Mouse (Mus musculus) kidney, adult 9 months (tissue): ENCODE results near the gene Sbsn.
A peak's percentile ranks its signal among the peaks of the same experiment; 100 is the strongest.

Experiments
- DNase-seq: peaks from one replicate; pipeline ENCODE4 v3.0.0; 2022

The Sbsn gene

GRCm38 (mm10) chr7:30758853-30759252 lies 7.6 kb downstream of the Sbsn start:
- DNase-seq = peak; percentile 34

DNA sequence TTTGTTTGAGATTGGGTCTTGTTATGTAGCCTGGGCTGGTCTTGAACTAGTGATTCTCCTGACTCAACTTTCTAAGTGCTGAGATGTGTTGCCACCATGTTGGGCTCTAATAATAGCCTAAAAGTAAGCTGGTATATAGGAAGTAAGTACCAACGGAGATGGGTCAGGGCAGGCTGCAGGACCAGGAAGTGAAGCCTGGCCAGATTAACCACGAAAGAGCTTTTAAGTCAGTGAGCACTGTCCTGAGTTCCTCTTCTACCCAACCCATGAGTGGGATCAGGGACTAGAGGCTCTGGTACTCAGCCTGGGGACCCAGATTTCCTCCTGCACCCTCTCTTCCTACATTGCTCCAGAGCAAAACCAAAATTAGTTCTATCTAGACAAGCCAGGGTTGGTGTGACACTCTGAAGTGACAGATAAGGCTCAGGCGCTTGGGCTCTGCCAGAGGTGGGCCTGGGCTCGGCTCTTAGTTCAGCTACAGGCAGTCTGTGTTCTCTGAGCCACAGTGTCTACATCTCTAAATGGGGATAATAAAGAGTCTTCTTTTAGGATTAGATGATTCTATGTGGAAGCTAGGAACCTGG lies 10.6 kb downstream of the Sbsn start:
- no peak for DNase-seq

DNA sequence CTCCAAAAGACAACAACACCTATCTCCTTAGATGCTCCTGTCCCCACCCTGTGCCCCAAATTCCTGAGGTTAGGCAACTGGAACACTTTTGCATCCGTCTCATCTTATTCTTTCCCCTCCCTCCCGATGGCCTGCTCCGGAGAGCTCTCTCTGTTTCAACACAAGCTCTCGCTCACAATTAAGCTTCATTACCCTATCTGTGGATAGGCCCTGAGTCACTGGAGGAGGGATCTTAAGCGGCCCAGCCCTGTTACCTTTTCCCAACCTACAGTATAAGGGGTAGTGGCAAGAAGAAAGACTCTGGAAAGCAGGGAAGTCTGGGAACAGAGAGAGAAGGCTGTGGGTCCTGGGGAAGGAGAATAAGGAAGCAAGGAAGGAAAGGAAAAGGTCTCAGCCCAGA lies 12.2 kb downstream of the Sbsn start, which contains the start of gene Dmkn:
Gene Dmkn, plus strand, starts transcription at position 301 of the 400 bp plus-strand sequence.
- DNase-seq = no peak

DNA sequence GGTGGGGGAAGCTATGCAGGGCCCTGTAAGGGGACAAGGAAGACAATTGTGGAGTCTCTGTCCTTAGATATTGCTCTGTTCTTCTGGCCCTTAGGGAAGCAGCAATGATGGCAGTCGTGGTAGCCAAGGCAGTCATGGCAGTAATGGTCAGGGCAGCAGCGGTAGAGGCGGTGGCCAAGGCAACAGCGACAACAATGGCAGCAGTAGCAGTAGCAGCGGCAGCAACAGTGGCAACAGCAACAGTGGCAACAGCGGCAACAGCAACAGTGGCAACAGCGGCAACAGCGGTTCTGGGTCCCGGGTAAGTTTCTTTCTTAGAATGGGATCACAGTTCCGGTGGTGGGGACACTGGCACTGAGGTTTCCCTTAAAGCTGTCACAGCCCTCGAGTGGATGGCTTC lies 13.9 kb downstream of the Sbsn start:
- DNase-seq = no peak

DNA sequence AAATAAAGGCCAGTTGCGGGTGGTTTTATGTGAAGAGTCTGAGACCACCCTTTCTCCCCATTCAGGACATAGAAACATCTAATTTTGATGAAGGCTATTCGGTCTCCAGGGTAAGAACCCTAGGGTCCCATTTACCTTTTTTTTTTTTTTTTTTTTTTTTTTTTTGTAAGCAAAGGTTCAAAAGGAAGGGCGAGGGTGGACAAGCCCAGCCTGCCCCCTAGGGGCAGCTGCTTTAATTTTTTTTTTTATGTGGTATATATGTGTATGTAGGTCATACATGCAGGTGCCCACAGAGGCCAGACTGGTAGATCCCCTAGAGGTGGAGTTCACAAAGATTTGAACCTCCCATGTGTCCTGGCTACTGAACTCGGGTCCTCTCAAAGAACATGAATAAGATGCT lies 15.1 kb downstream of the Sbsn start:
- no peak for DNase-seq

GRCm38 (mm10) chr7:30769236-30769635 lies 18.0 kb downstream of the Sbsn start:
- DNase-seq = no peak

DNA sequence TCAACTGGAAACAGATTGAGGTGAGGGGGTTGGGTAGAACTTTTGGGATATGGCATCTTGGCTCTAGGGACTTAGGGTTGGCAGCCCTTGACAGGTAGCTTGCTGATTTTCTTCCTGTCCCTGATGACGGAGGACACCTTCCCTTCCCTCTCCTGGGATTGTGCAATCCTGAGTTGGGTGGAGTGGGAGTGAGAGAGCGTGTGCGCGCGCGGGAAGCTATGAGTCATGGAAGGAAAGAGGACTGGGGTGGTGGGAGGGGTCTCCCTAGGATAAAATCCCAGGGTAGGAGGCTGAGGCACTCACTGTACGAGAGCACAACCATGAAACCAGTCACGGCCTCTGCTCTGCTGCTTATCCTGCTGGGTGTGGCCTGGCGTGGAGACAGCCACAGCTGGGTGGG lies 24.8 kb downstream of the Sbsn start:
- no peak for DNase-seq

DNA sequence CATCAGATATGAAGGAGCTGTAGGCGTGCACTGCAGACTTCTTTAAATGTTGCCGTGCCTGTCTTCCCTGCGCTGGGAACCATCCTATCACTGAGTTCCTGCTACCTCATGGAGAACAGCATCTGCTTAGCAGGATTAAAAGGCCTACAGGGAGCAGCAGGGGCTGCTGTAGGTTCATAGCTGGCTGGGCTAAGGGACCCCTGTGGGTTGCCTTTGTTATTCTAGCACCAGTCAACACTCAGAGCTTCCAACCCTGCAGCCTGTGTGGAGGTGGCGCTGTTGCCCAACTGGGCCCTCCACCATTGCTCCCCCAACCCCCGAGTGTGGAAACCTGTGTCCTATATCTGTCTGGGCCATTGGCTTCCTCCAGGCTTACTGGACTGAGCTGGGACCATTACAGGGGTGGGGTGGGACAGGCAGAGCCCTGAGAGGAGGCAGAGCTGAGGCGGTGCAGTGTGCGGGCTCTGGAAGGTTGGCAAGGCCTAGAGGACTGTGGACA lies 25.9 kb downstream of the Sbsn start:
- no peak for DNase-seq

DNA sequence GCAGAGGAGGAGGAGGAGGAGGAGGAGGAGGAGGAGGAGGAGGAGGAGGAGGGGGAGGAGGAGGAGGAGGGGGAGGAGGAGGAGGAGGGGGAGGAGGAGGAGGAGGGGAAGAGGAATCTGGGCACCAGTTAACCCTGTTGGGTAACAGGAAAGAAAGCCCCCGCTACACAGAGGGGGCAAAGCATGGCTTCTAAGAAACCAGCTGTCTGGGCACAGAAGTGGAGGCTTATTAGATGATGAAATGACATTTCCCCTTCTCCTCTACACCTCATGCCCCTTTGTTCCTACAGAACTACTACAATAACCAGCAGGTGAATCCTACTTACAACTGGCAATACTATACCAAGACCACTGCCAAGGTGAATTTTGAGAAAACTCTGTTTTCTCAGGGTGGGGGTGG lies 26.6 kb downstream of the Sbsn start:
- no peak for DNase-seq

DNA sequence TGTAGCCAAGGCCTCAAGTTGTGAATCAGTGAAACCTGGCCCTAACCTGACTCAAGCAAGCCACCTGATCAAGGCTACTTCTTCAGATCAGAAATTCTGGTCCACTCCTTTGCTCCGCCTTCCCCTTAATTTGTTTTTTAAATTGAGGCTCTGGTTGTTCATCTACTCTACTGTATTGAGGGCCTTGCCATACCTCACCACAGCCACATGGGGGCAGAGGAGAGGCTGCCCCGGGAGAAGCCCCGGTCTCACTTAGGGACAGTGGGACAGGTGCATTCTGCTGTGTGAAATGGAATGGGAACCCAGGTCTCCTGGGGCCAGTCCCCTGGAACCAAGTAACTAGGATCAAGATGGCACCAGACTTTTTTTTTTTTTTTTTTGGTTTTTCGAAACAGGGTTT lies 30.5 kb downstream of the Sbsn start:
- no peak for DNase-seq

DNA sequence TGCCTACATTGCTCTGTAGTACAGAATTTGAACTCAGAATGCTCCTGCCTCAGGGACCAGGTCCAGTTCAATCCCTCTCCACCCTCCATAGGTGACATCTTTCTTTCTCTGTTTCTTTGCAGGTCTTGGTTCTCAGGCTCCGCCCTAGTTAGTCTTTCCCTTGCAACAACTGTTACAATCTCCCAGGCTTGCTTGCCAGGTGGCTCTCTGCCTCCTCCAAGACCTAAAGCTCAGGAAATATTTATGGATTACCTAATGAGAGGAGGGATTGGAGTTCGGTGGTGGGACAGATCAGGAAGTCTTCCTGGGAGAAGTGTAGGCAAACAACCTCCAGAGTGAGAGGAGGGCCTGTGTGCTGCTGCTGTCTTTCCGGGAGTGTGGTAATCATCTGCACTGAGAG lies 31.4 kb downstream of the Sbsn start:
- DNase-seq = no peak

DNA sequence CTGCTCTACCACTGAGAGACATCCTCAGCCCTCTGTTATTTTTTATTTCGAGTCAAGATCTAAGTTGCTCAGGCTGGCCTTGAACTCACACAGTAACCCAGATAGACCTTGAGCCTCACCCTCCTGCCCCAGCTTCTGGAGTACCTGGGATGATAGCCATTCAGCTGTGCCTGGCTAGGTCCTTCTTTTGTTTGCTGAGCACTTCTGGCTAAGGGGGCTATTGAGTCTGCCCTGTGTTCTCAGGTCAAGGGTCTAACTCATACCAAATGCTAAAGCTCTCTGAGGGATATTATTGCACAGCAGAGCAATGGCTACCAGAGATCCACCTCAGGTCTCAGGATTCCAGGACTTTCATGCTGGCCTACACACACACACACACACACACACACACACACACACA lies 33.9 kb downstream of the Sbsn start:
- no peak for DNase-seq

DNA sequence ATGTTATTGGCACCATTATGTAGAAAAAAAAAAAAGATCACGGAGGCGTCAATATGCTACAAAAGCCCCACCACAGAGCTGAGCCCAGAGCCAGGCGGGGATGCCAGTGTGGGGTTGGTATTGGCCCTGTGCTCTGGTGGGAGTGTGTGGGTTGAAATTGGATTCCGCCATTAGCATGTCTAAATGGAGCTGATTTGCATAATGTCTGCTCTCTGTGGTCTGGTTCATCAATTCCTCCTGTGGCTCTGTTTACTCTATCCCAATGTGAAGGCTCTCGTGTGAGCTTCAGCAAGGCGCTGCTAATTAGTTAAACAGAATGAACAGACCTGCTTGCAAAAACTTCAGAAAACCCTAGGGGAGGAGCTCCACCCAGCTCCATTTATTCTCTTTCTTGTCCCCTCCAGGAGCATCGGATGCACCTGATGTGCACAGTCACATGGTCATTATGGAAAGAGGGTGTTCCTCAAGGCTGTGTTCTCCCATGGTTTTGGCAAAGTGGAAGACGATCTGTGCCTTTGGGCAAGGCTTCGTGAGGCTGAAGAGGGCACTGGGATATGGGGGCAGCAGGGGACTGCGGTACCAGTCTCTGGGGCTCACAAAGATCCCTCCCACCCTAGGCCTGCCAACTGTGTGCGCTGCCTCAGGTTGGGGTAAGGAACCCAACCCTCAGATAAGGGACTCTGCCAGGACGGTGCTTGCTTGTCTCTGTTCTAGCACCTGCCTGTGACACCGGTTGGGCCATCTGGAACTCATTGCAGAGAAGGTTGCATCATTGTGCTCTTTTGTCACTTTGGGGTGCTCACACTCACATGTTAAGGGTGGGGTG lies 34.7 kb downstream of the Sbsn start:
- DNase-seq = no peak

DNA sequence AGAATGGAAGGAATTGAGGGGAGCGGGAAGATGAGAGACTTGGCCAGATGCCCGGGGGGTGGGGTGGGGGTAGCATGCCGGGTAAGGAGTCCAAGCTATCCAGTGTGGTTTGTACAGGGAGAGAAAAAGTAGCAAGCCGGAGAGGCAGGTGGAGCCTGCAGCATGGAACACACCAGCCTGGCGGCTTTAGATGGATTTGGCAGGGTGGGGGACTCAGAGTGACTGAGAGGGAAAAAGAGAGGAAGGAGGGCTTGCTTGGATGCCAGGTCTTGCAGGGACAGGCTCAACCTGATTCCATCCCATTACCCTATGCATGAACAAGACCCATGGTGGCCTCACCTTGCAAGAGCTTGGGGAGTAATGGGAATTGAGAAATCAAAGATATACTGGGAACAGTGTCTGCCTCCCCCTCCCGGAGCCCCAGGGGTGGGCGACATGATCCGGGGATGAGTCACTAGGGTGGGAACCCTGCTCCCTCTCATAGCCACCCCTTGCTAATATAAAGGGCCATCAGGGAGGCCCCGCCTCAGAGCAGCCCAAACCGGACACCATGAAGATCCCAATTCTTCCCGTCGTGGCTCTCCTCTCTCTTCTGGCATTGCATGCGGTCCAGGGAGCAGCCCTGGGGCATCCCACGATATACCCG lies 36.2 kb downstream of the Sbsn start, which contains the start of gene Krtdap:
Gene Krtdap, plus strand, starts transcription at position 520 of the 646 bp plus-strand sequence.
- DNase-seq = no peak

DNA sequence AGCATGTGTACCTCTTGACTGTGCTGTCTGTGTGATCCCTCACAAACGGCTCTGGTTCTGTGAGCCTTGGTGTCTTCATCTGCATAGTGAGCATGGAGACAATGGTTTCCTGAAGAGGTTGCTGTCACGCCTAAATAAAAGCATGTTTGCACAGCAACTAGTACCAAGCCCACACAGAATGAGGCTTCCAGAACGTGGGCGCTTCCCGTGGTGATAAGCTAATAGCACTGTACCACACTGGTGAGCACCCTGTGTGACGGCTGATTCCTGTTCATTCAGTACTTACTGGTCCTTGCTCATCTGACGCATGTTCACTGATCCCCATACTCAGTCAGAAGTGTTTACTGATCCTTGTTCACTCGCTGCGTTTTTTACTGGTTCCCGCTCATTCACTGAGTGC lies 38.9 kb downstream of the Sbsn start:
- DNase-seq = no peak

GRCm38 (mm10) chr7:30791921-30792320 lies 40.6 kb downstream of the Sbsn start:
- peak; percentile 5 for DNase-seq

DNA sequence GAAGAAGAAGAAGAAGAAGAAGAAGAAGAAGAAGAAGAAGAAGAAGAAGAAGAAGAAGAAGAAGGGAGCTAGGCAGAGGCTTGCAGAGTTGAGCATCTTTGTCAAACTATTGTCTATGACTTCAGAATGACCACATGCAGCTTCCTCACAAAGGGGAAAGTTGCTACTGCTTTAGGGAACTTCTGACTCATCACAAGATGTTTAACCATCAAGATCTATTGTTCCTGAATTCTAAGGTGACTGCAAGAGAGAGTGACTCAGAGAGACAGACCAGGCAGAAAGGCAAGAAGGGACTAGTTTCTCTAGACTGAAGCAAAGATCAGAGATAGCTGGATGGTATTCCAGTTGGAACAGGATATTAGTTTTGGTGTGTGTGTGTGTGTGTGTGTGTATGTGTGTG lies 43.6 kb downstream of the Sbsn start:
- DNase-seq = no peak

DNA sequence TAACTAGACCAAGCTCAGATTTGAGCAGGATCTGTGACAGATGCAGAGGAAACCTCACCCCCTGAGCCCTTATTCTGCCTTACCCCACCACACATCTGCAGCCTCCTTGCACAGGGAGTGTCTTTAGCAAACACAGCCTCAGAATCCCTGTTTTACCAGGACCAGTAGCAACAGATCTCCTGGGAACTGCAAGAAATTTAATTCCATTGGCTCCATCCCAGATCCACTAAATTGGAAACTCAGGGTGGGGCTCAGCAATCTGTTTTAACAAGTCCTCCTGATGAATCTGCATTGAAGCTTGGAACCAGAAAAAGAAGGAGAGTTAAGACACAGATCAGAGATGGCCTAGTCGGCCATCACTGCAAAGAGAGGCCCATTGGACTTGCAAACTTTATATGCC lies 45.5 kb downstream of the Sbsn start:
- DNase-seq = no peak

DNA sequence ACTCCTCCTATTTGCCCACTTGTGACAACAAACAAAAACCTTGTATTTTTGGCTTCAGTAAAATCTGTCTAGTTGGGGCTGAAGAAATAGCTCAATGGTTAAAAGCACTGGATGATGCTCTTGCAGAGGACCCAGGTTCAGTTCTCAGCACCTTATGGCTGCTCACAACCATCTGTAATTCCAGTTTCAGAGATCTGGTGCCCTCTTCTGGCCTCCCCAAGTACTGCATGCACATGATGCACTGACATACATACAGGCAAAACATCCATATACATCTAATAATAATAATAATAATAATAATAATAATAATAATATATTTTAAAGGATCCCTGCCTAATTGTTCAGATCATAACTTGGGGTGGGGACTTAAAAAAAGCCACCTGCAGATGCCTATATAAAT lies 49.4 kb downstream of the Sbsn start:
- DNase-seq = no peak

- no peak for DNase-seq
Observed at GRCm38 (mm10) chr7:30803256-30803655, 52.0 kb downstream of the Sbsn start.

- no peak for DNase-seq
Observed at GRCm38 (mm10) chr7:30804026-30804715, 52.9 kb downstream of the Sbsn start.
